Mouse (Mus musculus) megakaryocyte, adult 5-6 weeks (primary cell): ENCODE measurements around the gene Nr2f6. TPM values are rescaled to one million over a fixed set of nuclear protein-coding genes. Genes with fewer than 3 reads are reported as not detected.
"Not testable (repeated sequence)": the region's sequence is repeated elsewhere in the genome, so short reads cannot be mapped to it uniquely, and the experiment has no call there.

Source experiments
- ATAC-seq: 2 replicates; pipeline ENCODE4 v1.8.0; 2016; ENCODE audit warnings: mild to moderate bottlenecking, inconsistent platforms; ENCODE audit not compliant: poor library complexity, severe bottlenecking
- total RNA-seq, 2 experiments: library from RNA; stranded (forward) in 1 of 2; stranded (reverse) in 1 of 2; fragments of 153-499, 151-499 nt in 1 of 2; fragments of 221-1000, 200-1000 nt in 1 of 2; gene quantifications; 2 replicates each; pipeline versions ENCODE4 v1.2.3 to v1.2.4; 2015 to 2017

Nr2f6 gene
- total RNA-seq, 2 experiments from 2014 or later: 6.9 to 13.8 TPM

- no peak for ATAC-seq
These were observed 12.6 kb downstream of the Nr2f6 start for GRCm38 (mm10) chr8:71369040-71369718.

- no peak for ATAC-seq
These were observed 13.4 kb downstream of the Nr2f6 start for GRCm38 (mm10) chr8:71368366-71368765.

GRCm38 (mm10) chr8:71367529-71368176 lies 14.1 kb downstream of the Nr2f6 start:
- ATAC-seq: no peak

- ATAC-seq: peak; percentile 71
These were observed 14.8 kb downstream of the Nr2f6 start, which contains the start of gene Use1 for GRCm38 (mm10) chr8:71366771-71367528. Gene Use1, plus strand, starts transcription at chr8:71366848.

GRCm38 (mm10) chr8:71358026-71358425 lies 23.7 kb downstream of the Nr2f6 start:
- ATAC-seq: peak; percentile 27; the same call in 1 of the 2 replicates

- ATAC-seq: no peak
These were observed 30.2 kb downstream of the Nr2f6 start for GRCm38 (mm10) chr8:71351520-71351919.

GRCm38 (mm10) chr8:71351117-71351516 lies 30.6 kb downstream of the Nr2f6 start:
- no peak for ATAC-seq

- no peak for ATAC-seq
These were observed 35.2 kb downstream of the Nr2f6 start for GRCm38 (mm10) chr8:71346581-71346980.

GRCm38 (mm10) chr8:71340625-71341024 lies 41.1 kb downstream of the Nr2f6 start:
- no peak for ATAC-seq

GRCm38 (mm10) chr8:71337834-71338233 lies 43.9 kb downstream of the Nr2f6 start:
- not testable (repeated sequence) for ATAC-seq

- peak; percentile 87 for ATAC-seq
These were observed 56.9 kb downstream of the Nr2f6 start for GRCm38 (mm10) chr8:71324848-71325247.

Other genes starting within 250 kb of the Nr2f6 start
- gene Myo9b, start 109.2 kb downstream of the Nr2f6 start, total RNA-seq (2015): 57.1 and 60.8 TPM in 2 replicates
- 61.7 and 71.4 TPM in 2 replicates for gene Myo9b, start 109.2 kb downstream of the Nr2f6 start, total RNA-seq (2017)
- 39.5 and 46.9 TPM in 2 replicates for gene Haus8, start 109.0 kb downstream of the Nr2f6 start, total RNA-seq (2015)
- 74.0 and 91.2 TPM in 2 replicates for gene Haus8, start 109.0 kb downstream of the Nr2f6 start, total RNA-seq (2017)
- gene Use1, start 15.1 kb downstream of the Nr2f6 start, total RNA-seq (2015): 124 and 135 TPM in 2 replicates
- 167 and 180 TPM in 2 replicates for gene Use1, start 15.1 kb downstream of the Nr2f6 start, total RNA-seq (2017)
- gene Ocel1, start 10.7 kb downstream of the Nr2f6 start, total RNA-seq (2015): 8.7 and 8.9 TPM in 2 replicates
- gene Ocel1, start 10.7 kb downstream of the Nr2f6 start, total RNA-seq (2017): 16.2 and 18.5 TPM in 2 replicates
- not detected in 2 replicates for gene Ushbp1, start 13.8 kb upstream of the Nr2f6 start, total RNA-seq (2015)
- gene Ushbp1, start 13.8 kb upstream of the Nr2f6 start, total RNA-seq (2017): not detected in 2 replicates
- 62.0 and 66.6 TPM in 2 replicates for gene Babam1, start 14.9 kb upstream of the Nr2f6 start, total RNA-seq (2015)
- gene Babam1, start 14.9 kb upstream of the Nr2f6 start, total RNA-seq (2017): 108 and 110 TPM in 2 replicates
- gene Ankle1, start 24.1 kb upstream of the Nr2f6 start, total RNA-seq (2015): 14.4 TPM in 2 replicates
- 13.5 and 16.1 TPM in 2 replicates for gene Ankle1, start 24.1 kb upstream of the Nr2f6 start, total RNA-seq (2017)
- 2.4 and 3.1 TPM in 2 replicates for gene Abhd8, start 81.7 kb upstream of the Nr2f6 start, total RNA-seq (2015)
- gene Abhd8, start 81.7 kb upstream of the Nr2f6 start, total RNA-seq (2017): 5.8 and 7.4 TPM in 2 replicates
- gene Mrpl34, start 83.0 kb upstream of the Nr2f6 start, total RNA-seq (2015): 31.6 and 40.1 TPM in 2 replicates
- gene Mrpl34, start 83.0 kb upstream of the Nr2f6 start, total RNA-seq (2017): 33.5 and 36.1 TPM in 2 replicates
- gene Dda1, start 87.2 kb upstream of the Nr2f6 start, total RNA-seq (2015): 39.1 and 44.0 TPM in 2 replicates
- 14.2 and 26.3 TPM in 2 replicates for gene Dda1, start 87.2 kb upstream of the Nr2f6 start, total RNA-seq (2017)
- gene Ano8, start 104.0 kb upstream of the Nr2f6 start, total RNA-seq (2015): 0.47 and 1.5 TPM in 2 replicates
- 3.0 and 4.2 TPM in 2 replicates for gene Ano8, start 104.0 kb upstream of the Nr2f6 start, total RNA-seq (2017)
- gene Gtpbp3, start 106.1 kb upstream of the Nr2f6 start, total RNA-seq (2015): 3.4 and 3.7 TPM in 2 replicates
- 12.1 and 14.2 TPM in 2 replicates for gene Gtpbp3, start 106.1 kb upstream of the Nr2f6 start, total RNA-seq (2017)
- 0.11 and 0.25 TPM in 2 replicates for gene Plvap, start 129.8 kb upstream of the Nr2f6 start, total RNA-seq (2015)
- gene Plvap, start 129.8 kb upstream of the Nr2f6 start, total RNA-seq (2017): 0.22 and 0.28 TPM in 2 replicates
- not detected in 2 replicates for gene Ccdc194, start 143.8 kb upstream of the Nr2f6 start, total RNA-seq (2015)
- not detected in 2 replicates for gene Ccdc194, start 143.8 kb upstream of the Nr2f6 start, total RNA-seq (2017)
- 19.6 and 23.1 TPM in 2 replicates for gene Bst2, start 155.5 kb upstream of the Nr2f6 start, total RNA-seq (2015)
- gene Bst2, start 155.5 kb upstream of the Nr2f6 start, total RNA-seq (2017): 91.4 and 111 TPM in 2 replicates
- 47.1 and 48.5 TPM in 2 replicates for gene Mvb12a, start 161.0 kb upstream of the Nr2f6 start, total RNA-seq (2015)
- 42.8 and 68.8 TPM in 2 replicates for gene Mvb12a, start 161.0 kb upstream of the Nr2f6 start, total RNA-seq (2017)
- 1.7 and 1.8 TPM in 2 replicates for gene Tmem221, start 176.9 kb upstream of the Nr2f6 start, total RNA-seq (2015)
- gene Tmem221, start 176.9 kb upstream of the Nr2f6 start, total RNA-seq (2017): 0.57 and 0.99 TPM in 2 replicates
- not detected in 2 replicates for gene Nxnl1, start 184.6 kb upstream of the Nr2f6 start, total RNA-seq (2015)
- 0.11 TPM in 1 of 2 replicates, not detected in the other for gene Nxnl1, start 184.6 kb upstream of the Nr2f6 start, total RNA-seq (2017)
- 1.5 and 2.0 TPM in 2 replicates for gene Slc27a1, start 186.9 kb upstream of the Nr2f6 start, total RNA-seq (2015)
- 2.8 and 3.9 TPM in 2 replicates for gene Slc27a1, start 186.9 kb upstream of the Nr2f6 start, total RNA-seq (2017)
- gene Pgls, start 210.2 kb upstream of the Nr2f6 start, total RNA-seq (2015): 65.1 and 73.6 TPM in 2 replicates
- gene Pgls, start 210.2 kb upstream of the Nr2f6 start, total RNA-seq (2017): 50.5 and 78.3 TPM in 2 replicates
- 4.6 and 4.8 TPM in 2 replicates for gene Fam129c, start 215.7 kb upstream of the Nr2f6 start, total RNA-seq (2015)
- gene Fam129c, start 215.7 kb upstream of the Nr2f6 start, total RNA-seq (2017): 3.6 and 8.6 TPM in 2 replicates
- gene Colgalt1, start 229.0 kb upstream of the Nr2f6 start, total RNA-seq (2015): 46.8 and 51.2 TPM in 2 replicates
- gene Colgalt1, start 229.0 kb upstream of the Nr2f6 start, total RNA-seq (2017): 54.8 and 56.8 TPM in 2 replicates